Mouse (Mus musculus) G1E (cell line): ENCODE data around the gene Ccnl1.

Experiments
- CTCF ChIP-seq: IDR thresholded peaks from 2 replicates; pipeline ENCODE4 v1.5.1; 2012; ENCODE audit warnings: low read depth, low read length, inconsistent platforms, mixed read lengths
- GATA1 ChIP-seq: IDR thresholded peaks from 2 replicates; pipeline ENCODE4 v1.6.1; 2012; ENCODE audit warnings: borderline replicate concordance, low read length, inconsistent platforms, mixed read lengths
- TAL1 ChIP-seq: conservative IDR thresholded peaks from 2 replicates; pipeline ENCODE4 v1.6.1; 2012; ENCODE audit warnings: low read depth, low read length, inconsistent platforms, mixed read lengths

DNA sequence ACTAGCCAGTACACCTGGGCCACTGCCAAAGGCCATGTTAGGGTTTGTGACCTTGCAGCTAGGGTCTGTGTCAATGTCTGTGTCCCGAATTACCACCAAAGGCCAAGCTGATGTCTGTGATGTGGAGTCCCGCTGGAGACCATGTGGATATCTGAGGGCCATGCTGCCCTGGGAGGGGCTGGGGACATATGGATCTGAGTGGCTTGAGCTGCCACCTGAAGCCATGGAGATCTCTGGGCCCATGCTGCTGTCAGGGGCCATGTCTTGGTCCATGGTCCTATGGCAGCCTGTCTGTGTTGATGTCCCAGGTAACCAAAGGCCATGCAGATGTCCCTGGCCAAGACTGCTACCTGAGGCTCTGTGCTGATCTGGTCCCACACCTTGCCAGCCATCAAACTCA lies 48.6 kb downstream of the Ccnl1 start:
- no peak for TF ChIP-seq CTCF
- TF ChIP-seq GATA1, result no peak
- TF ChIP-seq TAL1, result no peak
